Mouse (Mus musculus): ENCODE results near the gene Gm973. TPM values are rescaled to one million over a fixed set of nuclear protein-coding genes. Genes with fewer than 3 reads are reported as not detected.
A peak's percentile ranks its signal among the peaks of the same experiment; 100 is the strongest.

Gm973 gene
- polyA plus RNA-seq, 1 experiment = 0.13 TPM

DNA sequence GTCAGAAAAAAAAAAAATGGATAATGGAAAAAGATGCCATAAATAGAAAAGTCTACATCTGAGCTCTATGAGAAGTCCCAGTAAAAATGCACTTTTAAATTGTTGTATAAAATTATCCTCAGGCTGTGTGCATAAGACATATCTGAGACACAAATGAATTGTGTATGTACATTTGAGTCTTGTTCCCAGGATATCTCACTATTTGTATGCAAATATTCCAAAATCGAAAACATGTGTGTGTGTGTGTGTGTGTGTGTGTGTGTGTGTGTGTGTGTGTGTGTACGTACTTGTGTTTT is 87.3 kb downstream of the Gm973 start:
- H3K4me3 ChIP-seq (ENCODE audit: low read depth, low read length) = no peak overlapping the region
- H3K4me1 ChIP-seq (ENCODE audit: control insufficient read depth, insufficient read depth, insufficient read length, low read length) = peaks cover 8% of the 10 kb centered on the region; the same call in 1 of the 2 replicates
- no peaks in the 10 kb centered on the region for H3K27me3 ChIP-seq (ENCODE audit: control insufficient read depth, insufficient read depth, low read length)
- no peak for TF ChIP-seq CTCF (IDR thresholded peaks at IDR 0.05; ENCODE audit: extremely low read depth, insufficient read length, insufficient replicate concordance, low read depth, low read length)
- no peak for TF ChIP-seq POLR2A (IDR thresholded peaks at IDR 0.05; ENCODE audit: low read depth, low read length)
- H3K36me3 ChIP-seq (ENCODE audit: control insufficient read depth, insufficient read depth, low read length) = no peaks in the 10 kb centered on the region
- 69% methylated on average over 2 of the region's 2 CpGs for WGBS
- H3K27ac ChIP-seq (ENCODE audit: insufficient read depth, low read depth, low read length) = no peak overlapping the region

DNA sequence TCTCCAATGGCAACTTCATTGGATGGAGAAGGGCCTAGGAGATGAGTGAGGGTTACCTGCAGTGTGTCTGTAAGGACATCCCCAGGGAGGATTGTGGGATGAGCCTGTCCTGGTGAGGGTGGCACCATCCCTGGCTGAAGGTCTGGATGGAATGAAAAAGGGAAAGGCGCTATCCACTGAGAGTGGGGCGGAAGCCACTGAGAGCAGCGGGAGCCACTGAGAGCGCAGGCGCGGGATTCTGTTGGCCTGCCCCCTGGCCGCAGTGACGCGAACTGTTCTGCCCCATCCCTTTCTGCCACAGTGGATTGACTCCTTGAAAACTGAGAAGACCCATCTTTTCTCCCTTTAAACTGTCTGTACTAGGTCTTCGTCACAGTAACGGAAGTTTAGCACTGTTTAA is 87.8 kb downstream of the Gm973 start:
- WGBS = 52% methylated on average over 11 of the region's 11 CpGs
- no peaks in the 10 kb centered on the region for H3K27me3 ChIP-seq (ENCODE audit: control insufficient read depth, insufficient read depth, low read length)
- H3K36me3 ChIP-seq (ENCODE audit: control insufficient read depth, insufficient read depth, low read length) = no peaks in the 10 kb centered on the region
- TF ChIP-seq POLR2A (IDR thresholded peaks at IDR 0.05; ENCODE audit: low read depth, low read length) (no peak), CTCF (IDR thresholded peaks at IDR 0.05; ENCODE audit: extremely low read depth, insufficient read length, insufficient replicate concordance, low read depth, low read length) (peak; percentile 29; the same call in 1 of the 2 replicates)
- no peak overlapping the region for H3K4me3 ChIP-seq (ENCODE audit: low read depth, low read length)
- no peak overlapping the region for H3K27ac ChIP-seq (ENCODE audit: insufficient read depth, low read depth, low read length)
- H3K4me1 ChIP-seq (ENCODE audit: control insufficient read depth, insufficient read depth, insufficient read length, low read length) = peaks cover 10% of the 10 kb centered on the region; the same call in 1 of the 2 replicates

DNA sequence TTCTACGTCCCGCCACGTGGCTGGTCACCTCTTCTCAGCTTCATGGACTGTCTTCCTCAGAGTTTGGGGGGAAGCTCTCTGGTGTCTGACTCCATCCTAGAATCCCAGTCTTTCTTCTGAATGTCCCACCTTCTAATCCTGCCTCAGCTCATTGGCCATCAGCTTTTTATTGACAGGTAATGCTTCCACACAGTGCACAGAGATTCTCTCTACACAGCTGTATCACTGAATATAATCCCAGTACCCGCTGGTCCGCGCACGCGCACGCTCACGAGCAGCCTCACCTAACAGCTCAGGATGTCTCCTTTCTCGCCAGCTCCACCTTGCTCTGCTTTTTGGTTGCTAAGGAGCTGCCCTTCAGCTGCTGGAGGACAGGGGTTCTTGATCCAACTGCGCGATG is 90.4 kb downstream of the Gm973 start:
- TF ChIP-seq POLR2A (IDR thresholded peaks at IDR 0.05; ENCODE audit: low read depth, low read length) = no peak
- TF ChIP-seq CTCF (IDR thresholded peaks at IDR 0.05; ENCODE audit: extremely low read depth, insufficient read length, insufficient replicate concordance, low read depth, low read length) = no peak
- Histone ChIP-seq H3K36me3 (ENCODE audit: control insufficient read depth, insufficient read depth, low read length) (no peaks in the 10 kb centered on the region), H3K27me3 (ENCODE audit: control insufficient read depth, insufficient read depth, low read length) (no peaks in the 10 kb centered on the region), H3K27ac (ENCODE audit: insufficient read depth, low read depth, low read length) (no peak overlapping the region), H3K4me1 (ENCODE audit: control insufficient read depth, insufficient read depth, insufficient read length, low read length) (peaks cover 13% of the 10 kb centered on the region; the same call in 1 of the 2 replicates), H3K4me3 (ENCODE audit: low read depth, low read length) (no peak overlapping the region)
- WGBS = 93% methylated on average over 13 of the region's 13 CpGs

DNA sequence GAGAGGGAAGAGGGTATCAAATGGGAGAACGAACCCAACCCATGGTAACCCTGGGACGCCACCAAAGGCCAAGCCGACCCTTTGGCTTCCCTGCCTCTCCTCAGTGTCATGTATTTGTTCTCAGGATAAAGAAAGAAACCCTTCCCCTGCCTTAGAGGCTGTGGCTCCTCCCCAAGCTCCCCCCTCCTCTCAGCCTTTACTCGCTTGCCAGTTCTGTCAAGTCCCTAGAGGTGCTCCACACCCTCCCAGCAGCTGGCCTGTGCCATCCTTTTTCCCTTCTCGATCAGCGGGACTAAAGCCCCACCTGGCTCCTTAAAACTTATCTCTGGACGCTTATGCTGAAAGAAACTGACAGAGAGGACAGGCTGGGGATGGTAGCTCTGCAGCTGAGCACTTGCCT is 91.0 kb downstream of the Gm973 start:
- Histone ChIP-seq H3K36me3 (ENCODE audit: control insufficient read depth, insufficient read depth, low read length) (no peaks in the 10 kb centered on the region), H3K4me1 (ENCODE audit: control insufficient read depth, insufficient read depth, insufficient read length, low read length) (peaks cover 13% of the 10 kb centered on the region; the same call in 1 of the 2 replicates)
- WGBS = 73% methylated on average over 7 of the region's 7 CpGs

DNA sequence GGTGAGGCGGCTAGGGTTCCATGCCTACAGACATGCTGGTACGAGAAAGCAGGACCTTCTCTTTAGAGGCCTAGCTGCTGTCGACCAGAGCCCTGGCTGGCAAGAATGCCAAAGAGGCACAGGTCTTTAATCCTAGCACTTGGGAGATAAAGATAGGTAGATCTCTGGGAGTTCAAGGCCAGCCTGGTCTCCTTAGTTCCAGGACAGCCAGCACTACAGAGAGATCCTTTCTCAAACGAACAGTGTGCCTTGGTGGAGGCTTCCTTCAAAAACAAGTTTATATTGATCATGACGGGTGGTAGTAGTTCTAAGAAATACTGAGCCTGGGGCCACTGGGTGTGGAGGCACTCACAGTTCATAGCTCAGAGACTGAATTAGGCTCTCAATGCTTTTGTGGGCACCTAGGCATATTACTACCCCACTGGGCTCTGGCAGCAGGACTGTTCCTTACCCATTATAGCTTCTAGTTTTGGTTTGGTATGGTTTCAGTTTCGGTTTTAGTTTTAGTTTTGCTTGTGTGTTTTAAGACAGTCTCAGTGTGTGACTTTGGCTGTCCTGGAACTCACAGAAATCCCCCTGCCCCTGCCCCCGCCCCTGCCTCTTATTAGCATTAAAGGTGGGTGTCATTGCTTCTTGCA is 92.2 kb downstream of the Gm973 start:
- Histone ChIP-seq H3K4me3 (ENCODE audit: low read depth, low read length) (no peak overlapping the region), H3K27me3 (ENCODE audit: control insufficient read depth, insufficient read depth, low read length) (no peaks in the 10 kb centered on the region; the same call in 1 of the 2 replicates), H3K36me3 (ENCODE audit: control insufficient read depth, insufficient read depth, low read length) (no peaks in the 10 kb centered on the region), H3K27ac (ENCODE audit: insufficient read depth, low read depth, low read length) (peak overlapping the region; percentile 41; the same call in 1 of the 2 replicates), H3K4me1 (ENCODE audit: control insufficient read depth, insufficient read depth, insufficient read length, low read length) (peaks cover 10% of the 10 kb centered on the region; the same call in 1 of the 2 replicates)
- no peak for TF ChIP-seq POLR2A (IDR thresholded peaks at IDR 0.05; ENCODE audit: low read depth, low read length)
- TF ChIP-seq CTCF (IDR thresholded peaks at IDR 0.05; ENCODE audit: extremely low read depth, insufficient read length, insufficient replicate concordance, low read depth, low read length) = no peak
- WGBS = 77% methylated on average over 7 of the region's 7 CpGs

More for the DNA sequence above, 91.0 kb downstream of the Gm973 start:
- no peak for TF ChIP-seq POLR2A (IDR thresholded peaks at IDR 0.05; ENCODE audit: low read depth, low read length)
- TF ChIP-seq CTCF (IDR thresholded peaks at IDR 0.05; ENCODE audit: extremely low read depth, insufficient read length, insufficient replicate concordance, low read depth, low read length) = no peak
- no peak overlapping the region for H3K27ac ChIP-seq (ENCODE audit: insufficient read depth, low read depth, low read length)
- no peaks in the 10 kb centered on the region; the same call in 1 of the 2 replicates for H3K27me3 ChIP-seq (ENCODE audit: control insufficient read depth, insufficient read depth, low read length)
- H3K4me3 ChIP-seq (ENCODE audit: low read depth, low read length) = no peak overlapping the region

DNA sequence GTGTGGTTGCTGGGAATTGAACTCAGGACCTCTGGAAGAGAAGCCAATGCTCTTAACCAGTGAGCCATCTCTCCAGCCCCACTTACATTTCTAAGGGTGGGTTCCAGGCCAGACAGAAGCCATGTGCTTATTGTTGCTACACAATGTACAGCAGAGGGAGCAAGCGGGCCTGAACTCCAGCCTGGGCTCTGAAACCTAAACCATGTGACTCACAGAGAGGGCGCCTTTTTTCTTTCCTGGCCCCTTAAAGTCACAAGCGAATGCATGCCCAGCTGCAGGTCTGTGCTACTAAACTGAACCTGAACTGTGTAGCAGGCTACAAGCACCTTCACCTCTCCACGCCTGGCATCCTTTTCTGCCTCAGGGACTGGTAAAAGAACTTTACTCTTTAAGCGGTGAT is 92.9 kb downstream of the Gm973 start:
- WGBS = 77% methylated on average over 5 of the region's 5 CpGs
- no peaks in the 10 kb centered on the region; the same call in 1 of the 2 replicates for H3K27me3 ChIP-seq (ENCODE audit: control insufficient read depth, insufficient read depth, low read length)
- no peaks in the 10 kb centered on the region for H3K36me3 ChIP-seq (ENCODE audit: control insufficient read depth, insufficient read depth, low read length)
- no peak overlapping the region for H3K4me3 ChIP-seq (ENCODE audit: low read depth, low read length)
- no peak for TF ChIP-seq CTCF (IDR thresholded peaks at IDR 0.05; ENCODE audit: extremely low read depth, insufficient read length, insufficient replicate concordance, low read depth, low read length)
- no peak for TF ChIP-seq POLR2A (IDR thresholded peaks at IDR 0.05; ENCODE audit: low read depth, low read length)
- no peak overlapping the region for H3K27ac ChIP-seq (ENCODE audit: insufficient read depth, low read depth, low read length)
- H3K4me1 ChIP-seq (ENCODE audit: control insufficient read depth, insufficient read depth, insufficient read length, low read length) = peaks cover 10% of the 10 kb centered on the region; the same call in 1 of the 2 replicates

DNA sequence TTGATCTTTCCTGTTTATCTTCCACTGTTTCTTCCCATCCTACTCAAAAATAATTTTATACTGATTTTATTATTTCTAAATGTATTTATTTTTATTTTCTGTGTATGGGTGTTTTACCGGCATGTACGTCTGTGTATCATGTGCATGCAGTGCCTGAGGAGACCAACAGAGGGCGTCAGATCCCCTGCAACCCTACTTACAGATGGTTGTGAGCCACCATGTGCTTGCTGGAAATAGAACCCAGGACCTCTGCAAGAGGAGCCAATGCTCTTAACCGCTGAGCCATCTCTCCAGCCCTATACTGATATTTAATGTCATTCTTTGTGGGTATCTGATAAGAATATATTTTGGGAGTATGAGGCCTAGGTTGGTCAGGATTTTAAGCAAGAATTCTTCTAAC is 93.4 kb downstream of the Gm973 start:
- WGBS = 86% methylated on average over 4 of the region's 4 CpGs
- H3K4me1 ChIP-seq (ENCODE audit: control insufficient read depth, insufficient read depth, insufficient read length, low read length) = peaks cover 10% of the 10 kb centered on the region; the same call in 1 of the 2 replicates
- H3K27ac ChIP-seq (ENCODE audit: insufficient read depth, low read depth, low read length) = no peak overlapping the region

More for the DNA sequence above, 93.4 kb downstream of the Gm973 start:
- Histone ChIP-seq H3K36me3 (ENCODE audit: control insufficient read depth, insufficient read depth, low read length) (no peaks in the 10 kb centered on the region), H3K4me3 (ENCODE audit: low read depth, low read length) (no peak overlapping the region), H3K27me3 (ENCODE audit: control insufficient read depth, insufficient read depth, low read length) (no peaks in the 10 kb centered on the region; the same call in 1 of the 2 replicates)
- no peak for TF ChIP-seq POLR2A (IDR thresholded peaks at IDR 0.05; ENCODE audit: low read depth, low read length)
- TF ChIP-seq CTCF (IDR thresholded peaks at IDR 0.05; ENCODE audit: extremely low read depth, insufficient read length, insufficient replicate concordance, low read depth, low read length) = peak; percentile 36; the same call in 1 of the 2 replicates

All from small intestine, adult 2 months (tissue).